23 mouse cellular contexts compared by ENCODE assay signal in genomic region chr7:3948223-3948622, GRCm38 (mm10). TPM values are rescaled to one million over a fixed set of nuclear protein-coding genes. Genes with fewer than 3 reads are reported as not detected.
"Had no signal": no experiment of that assay in that cellular context is flagged by ENCODE, and none has a peak within 500 bp of the region (broad histone marks: within the 10 kb centered on the region; RNA-seq: fewer than 3 reads in every experiment).

No protein-coding gene starts in this region.

- ATAC-seq: midbrain, embryonic 16.5 days had no signal

- H3K9me3 ChIP-seq: liver, embryonic 13.5 days; liver, embryonic 15.5 days; midbrain, embryonic 10.5 days; midbrain, embryonic 12.5 days; neural tube, embryonic 13.5 days; neural tube, embryonic 15.5 days had no signal

- H3K4me3 ChIP-seq: liver, embryonic 13.5 days; liver, embryonic 15.5 days; midbrain, embryonic 10.5 days; midbrain, embryonic 12.5 days; myocyte; neural tube, embryonic 13.5 days; neural tube, embryonic 15.5 days had no signal

- H3K9ac ChIP-seq: liver, embryonic 13.5 days; liver, embryonic 15.5 days; lung, embryonic 14.5 days; midbrain, embryonic 12.5 days; neural tube, embryonic 13.5 days; neural tube, embryonic 15.5 days had no signal

- H3K4me2 ChIP-seq: liver, embryonic 13.5 days; liver, embryonic 15.5 days; lung, embryonic 14.5 days; midbrain, embryonic 12.5 days; neural tube, embryonic 13.5 days; neural tube, embryonic 15.5 days had no signal

- H3K4me1 ChIP-seq: liver, embryonic 13.5 days; liver, embryonic 15.5 days; midbrain, embryonic 10.5 days; midbrain, embryonic 12.5 days; neural tube, embryonic 13.5 days; neural tube, embryonic 15.5 days had no signal

- H3K27ac ChIP-seq: liver, embryonic 13.5 days; liver, embryonic 15.5 days; midbrain, embryonic 10.5 days; midbrain, embryonic 12.5 days; neural tube, embryonic 13.5 days; neural tube, embryonic 15.5 days had no signal

- H3K27me3 ChIP-seq: liver, embryonic 13.5 days; liver, embryonic 15.5 days; midbrain, embryonic 12.5 days; neural tube, embryonic 13.5 days; neural tube, embryonic 15.5 days had no signal

- H3K36me3 ChIP-seq: liver, embryonic 13.5 days; liver, embryonic 15.5 days; midbrain, embryonic 10.5 days; midbrain, embryonic 12.5 days; neural tube, embryonic 13.5 days; neural tube, embryonic 15.5 days had no signal

- DNase-seq: liver, embryonic 13.5 days; lung, adult 18-20 months; lung, embryonic 14.5 days; lung, postnatal 4 days; midbrain, embryonic 14.5 days; retina, postnatal 1 day; right cerebral cortex, adult 18-20 months; right cerebral cortex, postnatal 25 days; right cerebral cortex, postnatal 4 days; spleen, adult 18-20 months; thymus, adult 18-20 months; thymus, postnatal 14 days; thymus, postnatal 36 days had no signal

RNA-seq across cellular contexts. Expression of gene Lilra6, which starts 32.9 kb away (rescaled TPM):
- total RNA-seq: megakaryocyte-erythroid progenitor cell, adult 5-6 weeks had no signal
- polyA plus RNA-seq: midbrain, embryonic 10.5 days; midbrain, embryonic 12.5 days; midbrain, embryonic 14.5 days; midbrain, embryonic 16.5 days; myocyte; neural tube, embryonic 11.5 days; neural tube, embryonic 13.5 days; neural tube, embryonic 15.5 days; stomach, embryonic 14.5 days had no signal

RNA-seq across cellular contexts. Expression of gene Gm14548, which starts 50.3 kb away (rescaled TPM):
- total RNA-seq: megakaryocyte-erythroid progenitor cell, adult 5-6 weeks had no signal
- polyA plus RNA-seq: midbrain, embryonic 10.5 days; midbrain, embryonic 12.5 days; midbrain, embryonic 14.5 days; midbrain, embryonic 16.5 days; myocyte; neural tube, embryonic 11.5 days; neural tube, embryonic 13.5 days; neural tube, embryonic 15.5 days; stomach, embryonic 14.5 days had no signal
